Comparison of ENCODE assay signal across 10 mouse cellular contexts in the genomic region with DNA sequence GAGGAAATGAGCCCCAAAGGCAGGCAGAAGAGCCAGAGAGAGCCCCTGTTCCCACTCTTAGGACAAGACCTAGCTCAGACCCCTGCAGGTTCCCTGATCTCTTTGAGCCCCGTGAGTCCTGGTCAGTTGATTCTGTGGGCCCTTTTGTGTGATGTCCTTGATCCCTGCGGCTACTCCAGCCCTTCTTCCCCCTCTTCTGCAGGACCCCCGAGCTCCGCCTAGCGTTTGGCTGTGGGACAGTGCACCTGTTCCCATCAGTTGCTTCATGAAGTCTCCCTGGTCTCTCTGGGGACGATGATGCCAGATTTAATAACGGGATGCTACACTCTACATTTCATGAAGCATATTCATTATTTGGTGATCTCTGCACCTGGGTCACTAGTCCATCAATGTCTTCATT. TPM values are rescaled to one million over a fixed set of nuclear protein-coding genes. Genes with fewer than 3 reads are reported as not detected.
DNase-seq lines count a peak whose midpoint lies in the region; ATAC-seq and TF ChIP-seq lines count a peak whose summit lies in the region.
"Had no signal": no experiment of that assay in that cellular context is flagged by ENCODE, and none has a peak within 500 bp of the region (broad histone marks: within the 10 kb centered on the region; RNA-seq: fewer than 3 reads in every experiment).

No protein-coding gene starts in this region.

- ATAC-seq in liver, embryonic 11.5 days (replicated peaks; ENCODE audit: low FRiP score), result no peak
- ATAC-seq in lung, postnatal 0 days, result no peak

- H3K4me2 ChIP-seq in liver, embryonic 11.5 days, result no peak overlapping the region
- H3K4me2 ChIP-seq in lung, postnatal 0 days (replicated peaks; ENCODE audit: low read depth, low read length), result no peak overlapping the region

- TF ChIP-seq EP300 in lung, postnatal 0 days (IDR thresholded peaks at IDR 0.05), result no peak

- intact Hi-C loops in gastrocnemius, postnatal 36 days (cut with DNase I), result no loop called here

- no peak overlapping the region for H3K9ac ChIP-seq in liver, embryonic 11.5 days (ENCODE audit: low read depth, low read length)
- no peak overlapping the region for H3K9ac ChIP-seq in lung, postnatal 0 days (replicated peaks; ENCODE audit: low read depth)
- H3K9ac ChIP-seq: limb, embryonic 13.5 days had no signal

- TF ChIP-seq CTCF in lung, postnatal 0 days (IDR thresholded peaks at IDR 0.05), result peak; percentile 75

- peaks cover 12% of the 10 kb centered on the region for H3K4me1 ChIP-seq in liver, embryonic 11.5 days (replicated peaks; ENCODE audit: control insufficient read depth, insufficient read depth, low read length)
- H3K4me1 ChIP-seq in lung, postnatal 0 days (ENCODE audit: insufficient read depth, low read depth, low read length), result peaks cover 7% of the 10 kb centered on the region

- H3K27me3 ChIP-seq in liver, embryonic 11.5 days (replicated peaks; ENCODE audit: control insufficient read depth, insufficient read depth, low read length), result peaks cover 6% of the 10 kb centered on the region; the same call in 1 of the 2 replicates
- no peaks in the 10 kb centered on the region for H3K27me3 ChIP-seq in lung, postnatal 0 days (replicated peaks; ENCODE audit: insufficient read depth, low read length)

- no peak overlapping the region for H3K27ac ChIP-seq in liver, embryonic 11.5 days (ENCODE audit: low read depth, low read length)
- no peak overlapping the region for H3K27ac ChIP-seq in lung, postnatal 0 days (ENCODE audit: low read length)
- H3K27ac ChIP-seq: limb, embryonic 13.5 days had no signal

- DNase-seq in cerebellum, postnatal 10 days, result peak; percentile 84 to 86
- no peak for DNase-seq in cerebellum, postnatal 36 days
- DNase-seq in liver, result peak; percentile 85
- DNase-seq in liver, embryonic 11.5 days (ENCODE audit: low spot score), result no peak
- peak; percentile 53 for DNase-seq in brain, adult 2 months (ENCODE audit: low read depth, low spot score)
- DNase-seq in lung, postnatal 0 days (ENCODE audit: low spot score), result peak; percentile 50
- peak; percentile 53 for DNase-seq in yolk sac, embryonic 10.5 days (ENCODE audit: low spot score)
- DNase-seq in gastrocnemius, postnatal 36 days, result no peak

- no peak overlapping the region for H3K4me3 ChIP-seq in liver, embryonic 11.5 days (ENCODE audit: low read depth, low read length)
- no peak overlapping the region for H3K4me3 ChIP-seq in lung, postnatal 0 days (ENCODE audit: low read depth, low read length)
- H3K4me3 ChIP-seq: limb, embryonic 13.5 days had no signal

- no peaks in the 10 kb centered on the region for H3K36me3 ChIP-seq in liver, embryonic 11.5 days (ENCODE audit: control insufficient read depth, insufficient read depth, low read length)
- H3K36me3 ChIP-seq in lung, postnatal 0 days (ENCODE audit: insufficient read depth, low read length), result no peaks in the 10 kb centered on the region
- H3K36me3 ChIP-seq: G1E; limb, embryonic 13.5 days had no signal

- 10% methylated on average over 7 of the region's 7 CpGs for WGBS in liver, embryonic 11.5 days
- WGBS in lung, postnatal 0 days, result 8% methylated on average over 7 of the region's 7 CpGs

- H3K9me3 ChIP-seq in liver, embryonic 11.5 days (ENCODE audit: control insufficient read depth, low read length), result no peaks in the 10 kb centered on the region
- no peaks in the 10 kb centered on the region for H3K9me3 ChIP-seq in lung, postnatal 0 days (ENCODE audit: low read length)
- H3K9me3 ChIP-seq: G1E; limb, embryonic 13.5 days had no signal

RNA-seq across cellular contexts. Expression of a gene that starts 6.2 kb away (rescaled TPM):
- 16.5 and 16.9 TPM in 2 replicates for polyA plus RNA-seq in liver, embryonic 11.5 days (2014; fragmentation: Nextera tagmentation; extraction: Ambion mirVana)
- 94.1 and 106 TPM in 2 replicates for polyA plus RNA-seq in lung, postnatal 0 days (2015; fragmentation: Nextera tagmentation; extraction: Ambion mirVana)
- 10 to 100 TPM in 1 of 2 experiments, 1 to 10 TPM in 1; 9.5 to 12.4 TPM for total RNA-seq in gastrocnemius, postnatal 36 days (2021)

Comparison
In these comparisons a context has a peak if more than half of its experiments do, and no peak if none do; other contexts are left out.
1. DNase-seq: peak in cerebellum, postnatal 10 days (2 of 2), liver (single experiment), brain, adult 2 months (single experiment), lung, postnatal 0 days (single experiment) and yolk sac, embryonic 10.5 days (single experiment); none in cerebellum, postnatal 36 days (0 of 2), liver, embryonic 11.5 days (single experiment) and gastrocnemius, postnatal 36 days (0 of 2).